Mouse (Mus musculus) cortical plate, adult 2 months (tissue): Measurements from ENCODE around the gene Ankrd53. TPM values are rescaled to one million over a fixed set of nuclear protein-coding genes. Genes with fewer than 3 reads are reported as not detected.

ENCODE experiments used
- H3K27ac ChIP-seq: fragments of 200-500 bp; 2 replicates; pipeline ENCODE4 v1.5.1; 2012; ENCODE audit warnings: low read length, control low read depth, inconsistent platforms; ENCODE audit not compliant: insufficient read depth
- H3K4me1 ChIP-seq: fragments of 200-500 bp; 2 replicates; pipeline ENCODE4 v1.6.1; 2011; ENCODE audit warnings: low read length; ENCODE audit not compliant: control insufficient read depth, insufficient read depth
- H3K4me3 ChIP-seq: fragments of 200-500 bp; 2 replicates; pipeline ENCODE4 v1.5.1; 2011; ENCODE audit warnings: mild to moderate bottlenecking, low read length, control low read depth; ENCODE audit not compliant: insufficient read depth
- CTCF ChIP-seq: fragments of 200-500 bp; IDR thresholded peaks from 2 replicates; pipeline ENCODE4 v1.5.1; 2011; ENCODE audit warnings: mild to moderate bottlenecking, control low read depth, low read length; ENCODE audit not compliant: insufficient read depth; ENCODE audit errors: extremely low read depth
- POLR2A ChIP-seq: fragments of 200-500 bp; IDR thresholded peaks from 2 replicates; pipeline ENCODE4 v1.6.1; 2011; ENCODE audit warnings: mild to moderate bottlenecking, low read length, control low read depth; ENCODE audit not compliant: insufficient read depth; ENCODE audit errors: extremely low read depth
- polyA plus RNA-seq: library from polyadenylated mRNA; depleted of rRNA; stranded (reverse); fragments of >200 nt; gene quantifications from 2 replicates; pipeline ENCODE4 v1.2.3, GENCODE M21; 2012

Ankrd53 gene
- polyA plus RNA-seq, 1 experiment, result not detected

DNA sequence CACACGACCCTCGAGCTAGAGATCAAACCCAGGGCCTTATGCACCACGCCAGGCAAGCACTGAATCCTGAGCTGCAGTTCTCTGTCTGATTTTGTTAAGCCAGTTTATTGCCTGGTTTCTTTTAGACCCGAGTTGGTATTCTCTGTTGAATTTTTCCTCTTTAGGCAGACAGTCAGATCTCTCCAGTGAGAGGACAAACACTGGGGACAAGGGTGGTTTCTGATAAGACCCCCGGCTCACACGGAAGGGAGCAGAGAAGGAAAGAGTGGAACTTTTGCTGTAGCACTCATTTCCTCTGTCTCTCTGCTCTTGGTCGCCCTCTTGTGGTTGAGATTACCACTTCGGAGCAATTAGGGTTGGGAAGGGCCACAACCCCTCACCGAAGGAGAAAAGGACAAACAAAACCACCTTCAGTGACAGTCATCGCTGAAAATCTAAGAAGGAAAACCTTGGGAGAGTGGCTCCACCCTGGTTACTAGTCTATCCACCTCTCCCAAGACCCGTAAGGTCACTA, 12.2 kb upstream of the Ankrd53 start:
- Histone ChIP-seq H3K4me3 (no peak overlapping the region), H3K27ac (no peak overlapping the region), H3K4me1 (no peaks in the 10 kb centered on the region)
- TF ChIP-seq POLR2A (no peak), CTCF (peak; percentile 78)

GRCm38 (mm10) chr6:83756051-83756450, 6.4 kb upstream of the Ankrd53 start:
- TF ChIP-seq POLR2A, result no peak
- no peak for TF ChIP-seq CTCF

GRCm38 (mm10) chr6:83762880-83763431, 512 bp downstream of the Ankrd53 start:
- H3K4me3 ChIP-seq, result no peak overlapping the region

More at GRCm38 (mm10) chr6:83756051-83756450, 6.4 kb upstream of the Ankrd53 start:
- no peak overlapping the region for H3K4me3 ChIP-seq
- no peak overlapping the region for H3K27ac ChIP-seq
- H3K4me1 ChIP-seq, result no peaks in the 10 kb centered on the region

GRCm38 (mm10) chr6:83766982-83767381, 4.5 kb downstream of the Ankrd53 start:
- Histone ChIP-seq H3K27ac (no peak overlapping the region), H3K4me3 (no peak overlapping the region), H3K4me1 (0 out of 2 replicates have a peak, but pooled peaks cover 1% of the 10 kb centered on the region)
- no peak for TF ChIP-seq POLR2A
- TF ChIP-seq CTCF, result no peak

More at GRCm38 (mm10) chr6:83762880-83763431, 512 bp downstream of the Ankrd53 start:
- Histone ChIP-seq H3K4me1 (0 out of 2 replicates have a peak, but pooled peaks cover 1% of the 10 kb centered on the region), H3K27ac (no peak overlapping the region)
- TF ChIP-seq POLR2A (no peak), CTCF (no peak)

DNA sequence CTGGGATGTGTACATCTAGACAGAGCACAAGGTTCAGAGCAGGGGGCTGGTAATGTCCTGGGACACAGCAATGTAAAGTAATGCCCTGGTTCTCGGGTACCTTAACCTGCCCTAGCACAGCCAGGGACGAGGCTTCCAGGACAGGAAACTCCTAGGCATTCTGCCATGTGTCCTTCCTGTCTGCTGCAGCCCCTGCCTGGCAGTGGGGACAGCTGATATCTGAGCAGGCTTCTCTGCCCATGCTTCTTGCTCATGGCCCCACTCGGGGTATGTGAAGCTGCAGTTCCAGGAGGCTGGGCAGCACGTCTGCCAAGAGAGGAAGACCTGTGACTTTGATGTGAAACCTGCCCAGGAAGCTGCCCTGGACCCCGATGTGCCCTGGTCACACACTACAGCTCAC, 6.0 kb downstream of the Ankrd53 start:
- TF ChIP-seq CTCF, result no peak
- TF ChIP-seq POLR2A, result no peak
- Histone ChIP-seq H3K27ac (no peak overlapping the region), H3K4me1 (0 out of 2 replicates have a peak, but pooled peaks cover under 1% of the 10 kb centered on the region), H3K4me3 (no peak overlapping the region)

- H3K4me3 ChIP-seq, result peak overlapping the region; percentile 78; the same call in 1 of the 2 replicates
- TF ChIP-seq POLR2A (no peak), CTCF (no peak)
- no peak overlapping the region for H3K27ac ChIP-seq
- H3K4me1 ChIP-seq, result peaks cover 6% of the 10 kb centered on the region
Measured at GRCm38 (mm10) chr6:83774126-83774525, 11.7 kb downstream of the Ankrd53 start.

GRCm38 (mm10) chr6:83774781-83775563, 12.5 kb downstream of the Ankrd53 start:
- peak overlapping the region; percentile 18; the same call in 1 of the 2 replicates for H3K27ac ChIP-seq
- peaks cover 6% of the 10 kb centered on the region for H3K4me1 ChIP-seq
- TF ChIP-seq POLR2A, result no peak
- no peak for TF ChIP-seq CTCF
- peak overlapping the region; percentile 78 for H3K4me3 ChIP-seq

DNA sequence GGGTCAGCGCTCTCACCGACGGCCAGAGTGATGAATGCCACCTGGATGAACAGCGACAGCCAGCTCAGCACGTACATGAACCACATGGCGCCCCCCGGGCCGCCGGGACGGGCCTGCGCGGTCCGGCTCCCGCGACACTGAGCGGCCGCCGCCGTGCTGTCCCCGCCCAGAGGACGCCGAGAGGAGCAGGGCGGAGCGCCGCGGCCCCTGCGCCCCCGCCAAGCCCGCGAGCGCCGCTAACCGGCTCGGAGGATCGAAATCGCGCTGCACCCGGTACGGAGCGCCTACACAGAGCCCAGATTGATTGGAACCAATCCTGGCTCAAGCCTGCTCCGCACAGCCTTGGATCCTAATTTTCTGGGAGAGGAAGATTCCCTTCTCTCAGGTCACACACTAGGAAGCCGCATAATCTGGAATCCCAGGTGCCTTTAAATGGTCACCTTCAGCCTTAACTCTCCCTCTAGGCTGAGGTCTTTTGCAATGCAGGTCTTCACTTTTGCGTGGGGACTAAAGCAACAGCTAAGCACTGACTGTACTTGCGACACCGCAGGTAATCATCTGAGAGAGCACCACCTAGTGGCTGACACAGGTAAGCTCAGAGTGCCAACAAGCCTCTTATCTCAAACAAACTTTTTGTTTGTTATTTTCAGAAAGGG, 13.3 kb downstream of the Ankrd53 start, which contains the start of gene Tex261:
Gene Tex261, minus strand, starts transcription at position 176 of the 656 bp plus-strand sequence.
- H3K4me3 ChIP-seq, result peak within 1 kb of the TSS; percentile 78
- H3K4me1 ChIP-seq, result peaks cover 6% of the 10 kb centered on the region
- H3K27ac ChIP-seq, result peak within 1 kb of the TSS; percentile 57
- TF ChIP-seq POLR2A, result peak; percentile 56; the same call in 1 of the 2 replicates
- TF ChIP-seq CTCF, result peak; percentile 83

- H3K4me3 ChIP-seq, result no peak overlapping the region
- TF ChIP-seq POLR2A (no peak), CTCF (no peak)
- no peak overlapping the region for H3K27ac ChIP-seq
- H3K4me1 ChIP-seq, result peaks cover 6% of the 10 kb centered on the region
Measured at GRCm38 (mm10) chr6:83778306-83778705, 15.9 kb downstream of the Ankrd53 start.

DNA sequence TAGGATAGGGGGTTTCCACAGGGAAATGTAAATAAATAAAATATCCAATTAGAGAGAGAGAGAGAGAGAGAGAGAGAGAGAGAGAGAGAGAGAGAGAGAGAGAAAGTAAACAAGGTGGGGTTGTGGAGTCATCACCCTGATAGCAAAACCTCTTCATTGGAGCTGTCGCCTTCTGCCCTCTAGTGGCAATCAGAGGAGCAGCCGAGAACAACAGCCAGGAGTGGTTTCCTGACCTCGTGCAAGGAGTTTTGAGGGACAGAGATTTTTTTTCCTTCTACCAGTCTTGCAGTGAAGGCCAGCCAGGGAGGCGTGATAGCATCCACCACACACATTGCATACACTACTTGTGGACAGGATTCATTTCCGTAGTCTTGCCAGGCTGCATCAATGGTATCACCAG, 16.6 kb downstream of the Ankrd53 start:
- peaks cover 3% of the 10 kb centered on the region for H3K4me1 ChIP-seq
- H3K4me3 ChIP-seq, result no peak overlapping the region
- TF ChIP-seq POLR2A, result no peak
- peak; percentile 66 for TF ChIP-seq CTCF
- H3K27ac ChIP-seq, result no peak overlapping the region
